Mouse (Mus musculus) CH12.LX (cell line): ENCODE data around the gene Stat5b. TPM values are rescaled to one million over a fixed set of nuclear protein-coding genes. Genes with fewer than 3 reads are reported as not detected.

ENCODE experiments used
- DNase-seq: peaks from one replicate; pipeline ENCODE4 v3.0.0-alpha.2; 2013; ENCODE audit errors: extremely low read depth
- H3K27ac ChIP-seq: 2 replicates; pipeline ENCODE4 v1.5.1; 2012; ENCODE audit warnings: low read depth, mild to moderate bottlenecking, control low read depth, moderate library complexity; ENCODE audit not compliant: insufficient read depth
- H3K27me3 ChIP-seq: replicated peaks from 2 replicates; pipeline ENCODE3; 2012; ENCODE audit warnings: inconsistent platforms
- H3K36me3 ChIP-seq, 2 experiments: replicated peaks in 1 of 2; 2 replicates each; pipeline versions ENCODE3 to v1.6.1; 2012; ENCODE audit warnings: inconsistent platforms in 1 of 2, low read length in 1 of 2, mild to moderate bottlenecking in 1 of 2, mixed read lengths in 1 of 2, moderate library complexity in 1 of 2; ENCODE audit not compliant: control insufficient read depth in 1 of 2, insufficient read depth in 1 of 2
- H3K4me1 ChIP-seq, 2 experiments: 2 replicates each; pipeline ENCODE4 v1.6.1; 2012; ENCODE audit warnings: inconsistent platforms in 1 of 2, moderate library complexity in 1 of 2; ENCODE audit not compliant: insufficient read depth in 2 of 2, control insufficient read depth in 1 of 2
- H3K4me2 ChIP-seq: 2 replicates; pipeline ENCODE4 v1.6.1; 2012; ENCODE audit warnings: low read depth, mild to moderate bottlenecking, control low read depth; ENCODE audit not compliant: poor library complexity, insufficient read depth, severe bottlenecking
- H3K4me3 ChIP-seq, 3 experiments: fragments of 150-350 bp in 1 of 3; sonication (generic) in 1 of 3; replicated peaks in 1 of 3; 2 replicates each; pipeline versions ENCODE3 to v1.5.1; 2011 to 2012; ENCODE audit warnings: low read depth in 2 of 3, low read length in 2 of 3, mild to moderate bottlenecking in 2 of 3, moderate library complexity in 2 of 3, control low read depth in 1 of 3, improper control_type of control experiment in 1 of 3, inconsistent platforms in 1 of 3, mixed read lengths in 1 of 3; ENCODE audit not compliant: poor library complexity in 1 of 3
- H3K79me2 ChIP-seq: replicated peaks from 2 replicates; pipeline ENCODE4 v1.6.1; 2012; ENCODE audit warnings: mild to moderate bottlenecking, moderate library complexity; ENCODE audit not compliant: control insufficient read depth, poor library complexity, insufficient read depth, severe bottlenecking; ENCODE audit errors: extremely low read depth
- H3K9ac ChIP-seq: 2 replicates; pipeline ENCODE4 v1.6.1; 2012; ENCODE audit warnings: low read depth, mild to moderate bottlenecking, control low read depth, moderate library complexity; ENCODE audit not compliant: insufficient read depth
- H3K9me3 ChIP-seq: replicated peaks from 2 replicates; pipeline ENCODE3; 2012; ENCODE audit warnings: low read length, inconsistent platforms, mixed read lengths
- CHD1 ChIP-seq: IDR thresholded peaks from 2 replicates; pipeline ENCODE4 v1.6.1; 2012; ENCODE audit warnings: low read depth, low read length, improper control_type of control experiment, inconsistent platforms
- CHD2 ChIP-seq: IDR thresholded peaks from 2 replicates; pipeline ENCODE4 v1.6.1; 2011; ENCODE audit warnings: low read length, improper control_type of control experiment
- CTCF ChIP-seq, 2 experiments: IDR thresholded peaks in 1 of 2; conservative IDR thresholded peaks in 1 of 2; 2 replicates each; pipeline ENCODE4 v1.5.1; 2011 to 2012; ENCODE audit warnings: low read depth in 2 of 2, low read length in 2 of 2, improper control_type of control experiment in 1 of 2, inconsistent platforms in 1 of 2, mild to moderate bottlenecking in 1 of 2, moderate library complexity in 1 of 2
- E2F4 ChIP-seq: IDR thresholded peaks from 2 replicates; pipeline ENCODE4 v1.6.1; 2011; ENCODE audit warnings: low read depth, low read length, improper control_type of control experiment; ENCODE audit not compliant: insufficient replicate concordance
- ELF1 ChIP-seq: IDR thresholded peaks from 2 replicates; pipeline ENCODE4 v1.6.1; 2014; ENCODE audit warnings: low read depth, mild to moderate bottlenecking, inconsistent platforms, low read length, improper control_type of control experiment
- EP300 ChIP-seq: IDR thresholded peaks from 2 replicates; pipeline ENCODE4 v1.6.1; 2011; ENCODE audit warnings: low read length, improper control_type of control experiment
- GABPA ChIP-seq: IDR thresholded peaks from 2 replicates; pipeline ENCODE4 v1.6.1; 2012; ENCODE audit warnings: low read depth, low read length, improper control_type of control experiment, inconsistent platforms; ENCODE audit not compliant: insufficient replicate concordance
- HCFC1 ChIP-seq: IDR thresholded peaks from 2 replicates; pipeline ENCODE4 v1.6.1; 2012; ENCODE audit warnings: low read depth, mild to moderate bottlenecking, inconsistent platforms, low read length, improper control_type of control experiment
- IRF4 ChIP-seq: IDR thresholded peaks from 2 replicates; pipeline ENCODE4 v1.6.1; 2014; ENCODE audit warnings: low read depth, mild to moderate bottlenecking, inconsistent platforms, low read length, improper control_type of control experiment
- KAT2A ChIP-seq: IDR thresholded peaks from 2 replicates; pipeline ENCODE4 v1.6.1; 2012; ENCODE audit warnings: low read length, improper control_type of control experiment, inconsistent platforms; ENCODE audit not compliant: insufficient replicate concordance
- MEF2A ChIP-seq: IDR thresholded peaks from 2 replicates; pipeline ENCODE4 v1.6.1; 2014; ENCODE audit warnings: low read depth, mild to moderate bottlenecking, inconsistent platforms, low read length, improper control_type of control experiment, borderline replicate concordance
- MXI1 ChIP-seq: IDR thresholded peaks from 2 replicates; pipeline ENCODE4 v1.6.1; 2011; ENCODE audit warnings: mild to moderate bottlenecking, low read depth, low read length, improper control_type of control experiment
- MYC ChIP-seq: IDR thresholded peaks from 2 replicates; pipeline ENCODE4 v1.6.1; 2011; ENCODE audit warnings: low read depth, mild to moderate bottlenecking, improper control_type of control experiment, low read length
- POLR2A ChIP-seq: IDR thresholded peaks from 2 replicates; pipeline ENCODE4 v1.6.1; 2011; ENCODE audit warnings: low read depth, mild to moderate bottlenecking, improper control_type of control experiment, low read length
- POLR2AphosphoS2 ChIP-seq: IDR thresholded peaks from 2 replicates; pipeline ENCODE4 v1.6.1; 2011; ENCODE audit warnings: low read depth, low read length, improper control_type of control experiment
- RAD21 ChIP-seq: IDR thresholded peaks from 2 replicates; pipeline ENCODE4 v1.6.1; 2011; ENCODE audit warnings: low read depth, mild to moderate bottlenecking, low read length, improper control_type of control experiment, moderate library complexity
- RCOR1 ChIP-seq: conservative IDR thresholded peaks from 2 replicates; pipeline ENCODE4 v1.6.1; 2012; ENCODE audit warnings: low read depth, mild to moderate bottlenecking, inconsistent platforms, low read length, improper control_type of control experiment
- SIN3A ChIP-seq: IDR thresholded peaks from 2 replicates; pipeline ENCODE4 v1.6.1; 2012; ENCODE audit warnings: low read length, improper control_type of control experiment, inconsistent platforms
- SMC3 ChIP-seq: IDR thresholded peaks from 2 replicates; pipeline ENCODE4 v1.6.1; 2011; ENCODE audit warnings: low read depth, low read length, improper control_type of control experiment
- TBP ChIP-seq: conservative IDR thresholded peaks from 2 replicates; pipeline ENCODE4 v1.6.1; 2011; ENCODE audit warnings: low read depth, low read length, improper control_type of control experiment
- TCF12 ChIP-seq: IDR thresholded peaks from 2 replicates; pipeline ENCODE4 v1.6.1; 2014; ENCODE audit warnings: low read depth, mild to moderate bottlenecking, inconsistent platforms, low read length, improper control_type of control experiment
- UBTF ChIP-seq: IDR thresholded peaks from 2 replicates; pipeline ENCODE4 v1.6.1; 2012; ENCODE audit warnings: low read depth, mild to moderate bottlenecking, inconsistent platforms, low read length, improper control_type of control experiment, moderate library complexity
- USF2 ChIP-seq: conservative IDR thresholded peaks from 2 replicates; pipeline ENCODE4 v1.6.1; 2011; ENCODE audit warnings: low read depth, low read length, improper control_type of control experiment
- ZC3H11A ChIP-seq: IDR thresholded peaks from 2 replicates; pipeline ENCODE4 v1.6.1; 2012; ENCODE audit warnings: low read depth, mild to moderate bottlenecking, inconsistent platforms, low read length, improper control_type of control experiment
- ZMIZ1 ChIP-seq: IDR thresholded peaks from 2 replicates; pipeline ENCODE4 v1.6.1; 2012; ENCODE audit warnings: low read depth, mild to moderate bottlenecking, inconsistent platforms, low read length, improper control_type of control experiment
- ZNF384 ChIP-seq: IDR thresholded peaks from 2 replicates; pipeline ENCODE4 v1.6.1; 2012; ENCODE audit warnings: low read depth, low read length, improper control_type of control experiment, inconsistent platforms
- dilution Hi-C: fragments of 300-500 bp; cut with MboI; formaldehyde crosslinking; loops from 2 replicates; pipeline ENCODE4 v1.14.3; 2020; ENCODE audit warnings: low sequenced_read_pairs; ENCODE audit not compliant: extremely low pct_unique_long_range_greater_than_20kb, extremely low pct_ligation_motif_present
- in situ Hi-C: fragments of 300-500 bp; cut with MboI; formaldehyde crosslinking; loops from 3 replicates; pipeline ENCODE4 v1.14.3; 2019; ENCODE audit warnings: low sequenced_read_pairs, low pct_ligation_motif_present, low pct_unique_long_range_greater_than_20kb, mixed read lengths
- polyA plus RNA-seq: library from polyadenylated mRNA; unstranded; fragments of >175 nt; gene quantifications from 2 replicates; pipeline ENCODE4 v1.2.1, GENCODE M21; 2012; ENCODE audit warnings: low read depth; ENCODE audit not compliant: insufficient read length
- total RNA-seq, 2 experiments: library from RNA; depleted of rRNA; stranded (reverse); fragments of 300-350 nt in 1 of 2; fragments of >200 nt in 1 of 2; gene quantifications; 2 replicates each; pipeline ENCODE4 v1.2.3; 2012 to 2014

Gene Stat5b
- total and polyA plus RNA-seq, 3 experiments, result 11.4 to 24.4 (median 14.0) TPM

DNA sequence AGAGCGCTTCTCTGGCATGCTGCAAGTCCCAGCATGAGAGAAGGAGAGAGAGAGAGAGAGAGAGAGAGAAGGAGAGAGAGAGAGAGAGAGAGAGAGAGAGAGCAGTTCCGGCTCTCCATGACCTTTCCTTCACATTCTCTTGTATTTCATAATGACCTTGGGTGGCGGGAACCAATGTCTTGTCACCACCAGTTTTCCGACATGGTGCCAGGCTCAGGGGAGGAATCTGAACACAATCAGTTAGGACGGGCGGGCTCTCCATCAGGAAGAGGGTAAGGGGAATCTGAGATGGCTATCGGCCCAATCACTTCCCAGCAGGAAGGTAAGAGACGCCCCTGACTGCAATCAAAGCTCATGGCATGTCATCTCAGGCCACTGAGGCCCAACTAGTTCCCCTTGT, 70.3 kb downstream of the Stat5b start:
- no peak overlapping the region for H3K4me2 ChIP-seq
- no peak overlapping the region for H3K27ac ChIP-seq
- H3K4me3 ChIP-seq, result no peak overlapping the region
- H3K27me3 ChIP-seq, result no peaks in the 10 kb centered on the region
- H3K79me2 ChIP-seq, result no peaks in the 10 kb centered on the region
- no peaks in the 10 kb centered on the region for H3K9me3 ChIP-seq
- no peak for TF ChIP-seq ZMIZ1
- no peak for TF ChIP-seq ZNF384
- TF ChIP-seq SMC3, result no peak
- TF ChIP-seq CHD1, result no peak
- no peak for DNase-seq
- peaks cover 4 to 21% of the 10 kb centered on the region in 2 experiments for H3K4me1 ChIP-seq
- H3K36me3 ChIP-seq, result peaks cover 16 to 53% of the 10 kb centered on the region in 2 experiments
- H3K9ac ChIP-seq, result no peak overlapping the region
- dilution Hi-C loops, result no loop called here
- in situ Hi-C loops, result no loop called here

DNA sequence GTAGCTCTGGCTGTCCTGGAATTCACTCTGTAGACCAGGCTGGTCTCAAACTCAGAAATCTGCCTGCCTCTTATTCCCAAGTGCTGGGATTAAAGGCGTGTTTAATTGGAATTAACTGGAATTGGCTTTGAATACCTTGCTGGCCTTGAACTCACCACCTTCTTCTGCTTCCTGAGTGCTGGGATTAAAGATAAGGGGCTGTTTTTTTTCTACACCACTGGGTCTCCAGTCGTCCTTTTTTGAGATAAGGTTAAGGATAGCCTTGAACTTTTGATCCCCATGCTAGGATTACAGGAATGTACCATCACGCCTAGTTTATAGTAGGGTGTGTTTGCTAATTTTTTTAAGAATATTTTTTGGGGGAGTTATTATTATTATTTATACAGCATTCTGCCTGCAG, 72.5 kb downstream of the Stat5b start:
- no peak overlapping the region for H3K4me2 ChIP-seq
- DNase-seq, result no peak
- peaks cover 4 to 37% of the 10 kb centered on the region in 2 experiments for H3K4me1 ChIP-seq
- no peaks in the 10 kb centered on the region for H3K27me3 ChIP-seq
- TF ChIP-seq MYC (no peak), CTCF (conservative IDR thresholded peaks at IDR 0.05 in 1 of 2, IDR thresholded peaks at IDR 0.05 in 1 of 2; ENCODE audit: low read depth in 2 of 2, low read length in 2 of 2) (peak in 1 of 2 experiments; percentile 21; a peak in 1 of 4 replicates), IRF4 (no peak), ZNF384 (no peak), E2F4 (no peak)
- no peak overlapping the region for H3K4me3 ChIP-seq
- dilution Hi-C loops (no loop called here), in situ Hi-C loops (no loop called here)
- H3K79me2 ChIP-seq, result no peaks in the 10 kb centered on the region
- no peak overlapping the region for H3K27ac ChIP-seq
- H3K9ac ChIP-seq, result no peak overlapping the region
- H3K36me3 ChIP-seq, result peaks cover 11 to 36% of the 10 kb centered on the region in 2 experiments
- H3K9me3 ChIP-seq, result no peaks in the 10 kb centered on the region

DNA sequence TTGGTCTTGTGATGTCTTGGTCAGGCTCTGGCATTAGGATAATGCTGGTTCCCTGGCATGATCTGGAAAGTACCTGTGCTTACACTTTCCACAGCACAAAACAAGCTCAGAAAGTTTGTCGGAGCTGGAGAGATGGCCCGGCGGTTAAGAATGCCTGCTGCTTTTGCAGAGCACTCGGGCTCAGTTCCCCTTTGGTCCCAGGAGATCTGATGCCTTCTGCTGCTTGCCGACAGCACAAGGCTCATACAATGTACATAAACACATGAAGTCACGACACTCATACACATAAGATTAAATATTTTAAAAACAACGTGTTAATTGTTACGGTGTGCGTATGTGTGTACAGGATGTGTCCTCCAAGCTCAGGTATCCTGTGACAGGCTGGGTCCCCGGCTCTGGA, 74.6 kb downstream of the Stat5b start:
- Histone ChIP-seq H3K27ac (peak overlapping the region; percentile 9), H3K27me3 (no peaks in the 10 kb centered on the region), H3K9ac (no peak overlapping the region), H3K4me2 (peak overlapping the region; percentile 19; the same call in 1 of the 2 replicates), H3K79me2 (no peaks in the 10 kb centered on the region), H3K4me1 (peaks cover 4 to 37% of the 10 kb centered on the region in 2 experiments), H3K9me3 (no peaks in the 10 kb centered on the region), H3K36me3 (peaks cover 0 to 16% of the 10 kb centered on the region in 2 experiments), H3K4me3 (no peak overlapping the region)
- dilution Hi-C loops (no loop called here), in situ Hi-C loops (no loop called here)
- peak; percentile 82 for DNase-seq
- TF ChIP-seq RCOR1 (no peak), EP300 (no peak), MXI1 (no peak), CHD2 (no peak), ZC3H11A (no peak), TBP (peak; percentile 94), MEF2A (no peak), MYC (no peak), KAT2A (no peak), USF2 (no peak), SIN3A (no peak), ZNF384 (no peak), CTCF (conservative IDR thresholded peaks at IDR 0.05 in 1 of 2, IDR thresholded peaks at IDR 0.05 in 1 of 2; ENCODE audit: low read depth in 2 of 2, low read length in 2 of 2) (no peak), RAD21 (no peak), SMC3 (no peak), HCFC1 (no peak), UBTF (peak; percentile 98), TCF12 (no peak), ZMIZ1 (no peak), POLR2AphosphoS2 (no peak), POLR2A (no peak), ELF1 (no peak), GABPA (no peak)
